Mouse (Mus musculus) adrenal gland, adult 8-10 months (tissue): Measurements from ENCODE around the gene Ptp4a2. TPM values are rescaled to one million over a fixed set of nuclear protein-coding genes. Genes with fewer than 3 reads are reported as not detected.
A peak's percentile ranks its signal among the peaks of the same experiment; 100 is the strongest.
"Not testable (repeated sequence)": the region's sequence is repeated elsewhere in the genome, so short reads cannot be mapped to it uniquely, and the experiment has no call there.

Experiments
- DNase-seq: peaks from one replicate; pipeline ENCODE4 v3.0.0; 2022
- total RNA-seq, 4 experiments: library from RNA; stranded (reverse); gene quantifications; 2 replicates each; pipeline ENCODE4 v1.2.4; 2022

The Ptp4a2 gene
- total RNA-seq, 4 experiments from 2014 or later, result 321 to 460 (median 353) TPM

- DNase-seq, result no peak
These were observed 43.0 kb downstream of the Ptp4a2 start for GRCm38 (mm10) chr4:129853996-129854395.

GRCm38 (mm10) chr4:129854615-129855014 lies 43.6 kb downstream of the Ptp4a2 start:
- DNase-seq, result no peak

DNA sequence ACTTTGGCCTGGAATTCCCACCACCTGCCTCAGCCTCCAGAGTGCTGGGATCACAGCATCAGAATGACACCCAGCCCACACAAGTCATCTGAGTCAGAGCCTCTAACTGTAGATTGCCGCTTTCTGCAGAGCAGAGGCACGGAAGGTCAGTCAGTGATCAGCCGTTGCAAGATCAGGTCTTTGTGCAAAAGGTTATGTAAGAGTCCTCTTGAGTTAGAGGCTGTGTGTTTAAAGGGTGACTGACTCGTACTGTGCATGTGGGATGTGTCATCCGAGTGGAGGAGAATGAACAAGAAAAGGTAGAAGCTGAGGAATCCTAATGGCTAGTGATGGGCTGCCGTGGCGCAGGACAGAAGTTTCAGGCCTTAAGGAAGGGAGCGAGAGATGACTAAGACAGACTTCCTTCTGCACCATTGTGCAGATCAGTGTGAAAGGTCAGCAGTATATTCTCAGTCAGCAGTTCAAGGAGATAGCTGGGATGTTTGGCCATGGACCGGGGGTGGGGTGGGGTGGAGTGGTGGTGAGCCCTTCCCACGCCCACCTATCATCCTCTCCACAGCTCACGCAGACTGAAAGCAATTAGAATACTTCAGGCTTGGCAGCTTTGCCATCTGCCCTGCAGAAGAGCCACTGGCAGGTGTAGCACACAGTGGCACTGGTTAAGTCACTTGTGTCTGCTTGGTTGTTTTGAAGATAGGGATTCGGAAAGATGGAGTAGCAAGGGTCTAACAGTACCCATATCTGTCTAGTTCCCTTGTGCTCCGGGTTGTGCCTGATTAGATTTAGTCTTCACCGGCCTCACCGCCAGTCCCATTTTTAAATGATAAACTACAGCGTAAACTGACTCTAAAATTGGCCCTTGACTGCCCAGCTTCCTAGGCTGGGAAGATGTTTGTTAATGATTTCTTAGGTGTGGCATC lies 44.3 kb downstream of the Ptp4a2 start:
- DNase-seq, result peak; percentile 76

GRCm38 (mm10) chr4:129860456-129860855 lies 49.4 kb downstream of the Ptp4a2 start:
- no peak for DNase-seq

DNA sequence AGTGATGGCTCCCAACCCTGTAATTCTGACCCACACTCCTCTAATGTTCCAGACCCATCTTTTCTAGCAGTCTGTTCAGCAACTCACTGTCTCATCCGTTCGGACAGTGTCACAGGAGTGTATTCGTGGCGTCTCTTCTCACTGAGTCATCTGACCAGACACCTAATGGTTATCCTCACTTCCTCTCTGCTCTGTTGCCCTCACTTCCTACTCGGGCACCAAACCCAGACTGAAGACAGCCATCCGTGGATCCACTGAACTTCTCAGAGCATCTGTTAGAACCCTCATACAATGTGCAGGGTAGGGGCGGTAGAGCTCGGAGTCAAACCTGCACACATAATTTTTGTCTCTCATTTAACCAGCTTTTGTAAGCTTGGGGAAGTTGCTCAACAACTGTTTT lies 50.4 kb downstream of the Ptp4a2 start:
- DNase-seq, result no peak

DNA sequence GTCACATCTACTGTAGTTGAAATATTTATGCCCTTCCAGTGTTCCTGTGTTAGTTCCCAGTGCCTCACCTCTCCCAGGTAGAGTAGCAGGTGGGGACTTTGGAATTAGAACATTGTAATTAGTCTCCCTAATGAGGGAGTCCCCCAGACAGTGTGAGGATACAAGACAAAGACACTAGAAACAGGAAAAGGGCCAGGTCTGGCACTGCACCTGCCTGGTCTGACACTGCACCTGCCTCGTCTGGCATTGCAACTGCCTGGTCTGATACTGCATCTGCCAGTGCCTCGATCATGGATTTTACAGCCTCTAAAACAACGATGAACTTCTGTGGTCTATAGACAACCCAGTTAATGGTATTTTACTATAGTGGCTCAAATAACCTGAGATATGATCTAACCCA lies 51.3 kb downstream of the Ptp4a2 start:
- no peak for DNase-seq

GRCm38 (mm10) chr4:129866171-129866570 lies 55.2 kb downstream of the Ptp4a2 start:
- DNase-seq, result not testable (repeated sequence)

- no peak for DNase-seq
These were observed 57.2 kb downstream of the Ptp4a2 start for GRCm38 (mm10) chr4:129868211-129868610.

- DNase-seq, result no peak
These were observed 59.5 kb downstream of the Ptp4a2 start for GRCm38 (mm10) chr4:129870483-129870882.

DNA sequence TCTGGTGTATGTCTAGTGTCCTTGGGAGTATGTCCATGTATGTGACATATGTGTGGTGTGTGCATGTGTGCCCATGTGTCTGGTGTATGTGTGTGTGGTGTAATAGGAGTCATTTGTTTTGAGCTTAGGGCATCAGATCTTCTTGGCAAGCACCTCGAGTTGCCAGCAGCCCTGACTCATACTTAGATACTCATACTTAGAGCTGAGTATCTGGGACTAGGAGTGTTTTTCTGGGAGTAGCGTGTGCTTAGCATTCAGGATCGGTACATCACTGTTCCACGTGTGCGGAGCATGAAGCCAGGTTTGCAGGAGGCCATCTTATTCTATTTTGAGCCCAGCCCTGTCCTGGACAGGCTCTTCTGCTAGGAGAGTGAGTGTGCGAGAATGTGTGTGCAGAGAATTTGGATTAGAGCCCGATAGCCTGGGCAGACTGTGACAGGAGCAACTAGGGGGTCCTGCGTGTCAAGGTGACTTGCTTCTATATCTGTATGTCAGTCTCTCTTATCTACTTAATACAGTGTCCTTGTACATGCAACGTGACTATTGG lies 61.4 kb downstream of the Ptp4a2 start:
- no peak for DNase-seq

- DNase-seq, result no peak
These were observed 63.8 kb downstream of the Ptp4a2 start for GRCm38 (mm10) chr4:129874805-129875204.

DNA sequence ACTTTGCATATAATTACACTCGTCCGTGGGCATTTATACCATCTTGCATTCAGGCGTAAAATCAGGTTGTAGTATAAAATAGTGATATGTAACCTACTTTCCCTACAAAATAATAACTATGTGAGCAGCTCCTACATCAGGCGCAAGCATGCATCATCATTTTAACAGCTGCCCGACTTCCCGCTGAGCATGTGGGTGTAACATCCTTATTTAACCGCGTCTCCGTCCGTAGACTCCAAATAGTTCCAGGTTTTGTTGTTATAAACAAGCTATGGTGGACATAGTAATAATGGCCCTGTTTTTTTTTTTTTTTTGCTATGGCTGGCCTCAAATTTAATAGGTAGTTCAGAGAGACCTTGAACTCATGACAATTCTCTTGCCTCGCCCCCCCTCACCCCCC lies 64.4 kb downstream of the Ptp4a2 start:
- no peak for DNase-seq

DNA sequence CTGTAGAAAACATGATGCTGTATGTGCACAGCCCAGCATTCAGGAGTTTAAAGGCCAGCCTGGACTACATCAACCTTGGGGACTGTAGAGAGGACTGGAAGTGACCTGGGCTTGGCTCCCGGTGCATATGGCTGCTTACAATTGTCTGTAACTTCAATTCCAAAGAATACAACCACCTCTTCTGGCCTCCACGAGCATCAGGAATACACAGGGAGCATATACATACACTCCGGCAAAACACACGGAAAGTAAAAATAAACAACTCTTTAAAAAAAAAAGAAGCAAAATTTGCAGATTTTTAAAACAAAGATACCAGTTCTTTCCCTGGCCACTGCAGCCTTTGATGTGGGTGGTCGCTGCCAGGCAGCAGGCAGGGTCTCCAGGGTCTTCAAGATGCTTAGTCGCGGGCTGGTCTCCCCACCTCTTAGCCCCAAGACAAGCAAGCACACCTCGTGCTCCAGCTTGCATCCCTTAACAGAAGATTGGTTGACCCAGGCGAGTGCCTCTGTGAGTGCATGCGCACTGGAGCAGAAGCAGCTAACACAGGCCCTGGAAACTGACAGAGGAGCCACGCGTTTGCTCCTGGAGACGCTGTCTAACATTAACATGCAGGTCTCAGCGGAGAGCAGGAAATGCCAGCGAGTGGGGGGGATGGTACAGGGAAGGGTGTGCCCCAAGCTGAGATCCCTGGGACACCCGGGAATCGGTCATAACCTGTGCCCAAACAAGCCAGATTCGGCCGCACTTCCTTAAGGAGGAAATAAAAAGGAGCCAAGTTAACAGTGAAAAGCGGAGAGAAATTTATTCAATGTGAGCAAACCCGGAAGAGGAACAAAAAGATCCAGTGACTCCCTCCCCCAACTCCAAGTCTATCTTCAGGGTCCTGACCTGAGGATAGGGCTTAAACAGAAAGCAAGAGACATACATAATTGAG lies 66.1 kb downstream of the Ptp4a2 start:
- DNase-seq, result peak; percentile 73

DNA sequence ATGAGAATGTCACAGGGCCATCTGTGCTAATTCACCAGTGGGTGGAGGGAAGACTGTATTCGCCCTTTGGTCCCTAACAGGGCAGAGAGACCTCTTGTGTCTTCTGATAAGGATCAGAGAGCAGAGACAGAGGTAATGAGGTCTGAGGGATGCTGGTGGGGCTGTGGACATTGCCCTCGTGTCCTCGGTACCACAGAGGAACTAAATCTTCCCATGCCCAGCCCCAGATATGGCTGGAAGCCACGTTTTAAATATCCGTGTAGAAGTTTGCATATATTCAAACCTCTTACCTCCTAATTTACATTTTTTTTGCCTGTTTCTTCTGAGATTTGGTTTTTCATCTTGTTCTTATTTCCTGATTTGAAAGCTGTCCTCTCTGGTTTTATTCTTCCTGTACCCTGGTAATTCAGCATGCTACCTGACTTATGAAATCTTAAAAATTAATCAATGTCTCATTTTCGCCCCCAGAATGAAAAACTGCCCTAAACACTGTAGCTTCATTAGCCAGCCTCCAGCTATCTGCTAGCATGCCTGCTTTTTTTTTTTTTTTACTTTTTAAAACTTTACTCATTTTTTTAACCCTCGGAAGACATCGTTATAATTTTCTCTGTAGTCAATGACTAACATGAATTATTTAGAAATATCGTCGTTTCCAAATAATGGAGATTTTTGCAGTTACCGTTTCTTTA lies 67.1 kb downstream of the Ptp4a2 start:
- DNase-seq, result no peak

GRCm38 (mm10) chr4:129878656-129879145 lies 67.7 kb downstream of the Ptp4a2 start:
- no peak for DNase-seq

- no peak for DNase-seq
These were observed 68.3 kb downstream of the Ptp4a2 start for GRCm38 (mm10) chr4:129879206-129879780.

- no peak for DNase-seq
These were observed 69.6 kb downstream of the Ptp4a2 start for GRCm38 (mm10) chr4:129880615-129881014.

- DNase-seq, result no peak
These were observed 70.6 kb downstream of the Ptp4a2 start for GRCm38 (mm10) chr4:129881661-129882060.

- DNase-seq, result no peak
These were observed 71.7 kb downstream of the Ptp4a2 start for GRCm38 (mm10) chr4:129882555-129883293.

DNA sequence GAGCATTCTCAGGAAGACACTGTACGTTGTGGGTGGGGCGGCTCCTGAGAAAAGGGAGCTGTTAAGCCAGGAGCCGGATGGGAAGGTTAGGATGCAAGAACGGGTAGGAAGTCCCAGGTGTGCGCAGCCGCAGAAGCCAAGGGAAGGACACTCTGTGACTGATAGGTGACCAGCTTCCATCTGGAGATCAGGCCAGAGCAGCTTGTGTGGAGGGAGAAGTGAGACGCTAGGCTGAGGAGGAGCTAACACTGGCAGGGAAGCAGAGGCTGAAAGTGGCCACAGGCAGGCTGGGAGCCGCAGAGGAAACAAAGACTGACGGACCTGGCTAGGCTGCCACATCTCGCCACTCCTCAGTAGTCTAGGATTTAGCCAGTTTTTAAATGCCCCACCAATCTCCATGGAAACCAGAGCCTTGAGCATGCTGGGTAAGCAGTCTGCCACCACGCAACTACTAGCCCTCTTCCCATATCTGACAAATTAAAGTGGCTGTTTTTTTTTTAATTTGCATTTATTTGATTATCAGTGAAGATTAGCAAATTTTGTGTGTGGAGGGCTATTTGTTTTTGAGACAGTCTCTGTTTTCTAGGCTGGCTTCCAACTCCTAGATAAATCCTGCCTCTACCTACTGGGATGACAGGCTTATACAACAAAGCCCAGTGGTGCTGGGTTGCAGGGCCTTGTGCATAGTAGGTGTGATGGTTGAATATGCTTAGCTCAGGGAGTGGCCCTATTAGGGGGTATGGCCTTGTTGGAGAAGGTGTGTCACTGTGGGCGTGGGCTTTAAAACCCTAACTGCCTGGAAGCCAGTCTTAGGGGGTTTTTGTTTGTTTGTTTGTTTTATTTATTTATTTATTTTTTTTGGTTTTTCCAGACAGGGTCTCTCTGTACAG lies 73.3 kb downstream of the Ptp4a2 start:
- no peak for DNase-seq
